Mouse (Mus musculus): ENCODE results near the gene Gprin2.

The Gprin2 gene

DNA sequence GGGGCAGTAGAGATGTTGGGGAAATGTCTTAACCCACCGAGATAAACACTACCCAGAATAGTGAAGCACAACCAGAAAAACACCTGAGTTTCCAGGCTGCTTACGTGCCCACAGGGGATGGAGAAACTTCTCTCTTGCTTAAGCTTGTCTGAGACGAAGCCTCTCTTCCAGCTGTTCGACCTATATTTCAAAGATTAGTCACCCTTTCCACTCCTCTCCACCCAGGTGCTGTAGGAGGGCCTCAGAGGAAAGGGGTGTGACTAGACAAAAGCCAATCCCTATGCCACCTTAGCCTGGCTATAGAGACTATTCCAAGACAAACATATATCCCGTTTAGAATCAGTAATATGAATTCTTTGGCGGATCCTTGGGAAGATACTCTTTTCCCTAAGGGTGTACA lies 6.5 kb upstream of the Gprin2 start:
- no peak for DNase-seq (ENCODE audit: low read depth, low spot score)

DNA sequence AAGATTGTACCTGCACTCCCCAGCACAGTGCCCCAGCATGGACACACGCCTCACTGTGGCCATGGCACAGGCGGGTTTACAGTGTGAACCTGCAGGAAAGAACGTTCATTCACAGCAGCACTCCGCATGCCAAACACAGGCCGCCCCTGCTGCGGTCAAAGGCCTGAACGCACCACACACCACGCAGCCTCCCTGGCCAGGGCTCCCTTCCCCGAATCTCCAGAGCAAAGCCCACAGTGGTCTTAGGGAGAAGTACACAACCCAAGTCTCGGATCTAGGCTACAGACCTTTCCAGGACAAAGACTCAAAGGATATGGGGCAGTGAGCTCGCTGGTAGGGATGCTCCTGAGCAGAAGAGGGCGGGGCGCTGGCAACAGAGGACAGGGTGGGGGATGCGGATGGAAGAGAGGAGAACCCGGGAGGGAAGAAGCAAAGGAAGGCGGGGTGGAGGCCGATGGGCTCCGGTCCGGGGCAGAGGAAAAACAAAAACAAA lies 669 bp downstream of the Gprin2 start:
- no peak for DNase-seq (ENCODE audit: low read depth, low spot score)

DNA sequence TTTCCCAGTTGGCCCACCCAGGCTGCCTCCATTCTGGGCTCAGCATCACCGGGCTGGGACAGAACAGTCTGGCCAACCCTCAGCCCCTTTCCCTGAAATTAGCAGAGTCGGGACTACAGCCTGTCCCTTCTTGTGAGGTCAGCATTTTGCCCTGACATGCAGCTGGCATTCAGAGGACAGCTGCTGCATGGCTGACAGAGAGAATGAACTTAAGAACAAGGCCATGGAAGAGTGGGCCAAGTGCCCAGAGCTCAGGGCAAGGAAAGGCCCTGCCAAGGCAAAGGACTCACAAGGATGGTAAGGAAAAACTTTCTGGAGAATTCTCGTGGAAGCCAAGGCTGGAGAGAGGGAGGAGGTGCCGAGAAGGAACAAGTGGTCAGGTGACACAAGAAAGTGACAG lies 4.7 kb downstream of the Gprin2 start:
- no peak for DNase-seq (ENCODE audit: low read depth, low spot score)

DNA sequence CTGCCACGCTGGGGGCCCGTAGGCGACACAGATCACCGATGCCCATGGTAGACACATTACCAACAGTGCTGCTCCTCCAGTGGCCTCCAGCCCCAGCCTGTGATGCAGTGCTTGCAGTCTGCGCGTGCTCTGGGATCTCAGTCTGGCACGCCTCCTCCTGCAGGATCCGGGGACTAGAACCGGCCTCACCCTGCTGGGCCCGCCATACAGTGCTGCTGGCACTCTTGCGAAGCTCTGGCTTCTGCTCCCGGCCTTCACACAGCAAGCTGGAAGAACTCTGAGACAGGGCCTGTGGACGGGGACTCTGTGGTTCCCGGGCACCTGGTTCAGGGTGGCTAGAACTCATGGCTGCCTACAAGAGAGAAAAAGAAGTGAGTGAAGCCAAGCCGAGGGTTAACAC lies 6.0 kb downstream of the Gprin2 start:
- no peak for DNase-seq (ENCODE audit: low read depth, low spot score)

DNA sequence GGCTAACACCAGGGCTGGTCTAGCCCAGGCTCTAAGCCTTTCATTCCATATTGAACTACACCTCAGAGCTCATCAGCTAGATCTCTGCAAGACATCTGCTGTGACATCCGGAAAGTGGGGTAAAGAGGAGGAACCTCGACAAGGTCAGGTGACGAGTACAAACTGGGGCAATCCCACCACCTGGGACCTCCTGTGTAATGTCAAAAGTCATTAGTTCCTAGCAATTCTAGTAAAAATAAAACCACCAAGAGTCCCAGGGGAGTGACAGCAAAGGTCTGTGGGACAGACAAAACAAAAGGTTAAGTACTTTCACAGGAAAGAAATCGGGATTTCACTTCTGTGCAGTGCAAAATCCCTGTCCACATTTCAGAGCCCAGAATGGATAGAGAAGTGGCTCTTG lies 7.6 kb downstream of the Gprin2 start:
- DNase-seq (ENCODE audit: low read depth, low spot score) = no peak

DNA sequence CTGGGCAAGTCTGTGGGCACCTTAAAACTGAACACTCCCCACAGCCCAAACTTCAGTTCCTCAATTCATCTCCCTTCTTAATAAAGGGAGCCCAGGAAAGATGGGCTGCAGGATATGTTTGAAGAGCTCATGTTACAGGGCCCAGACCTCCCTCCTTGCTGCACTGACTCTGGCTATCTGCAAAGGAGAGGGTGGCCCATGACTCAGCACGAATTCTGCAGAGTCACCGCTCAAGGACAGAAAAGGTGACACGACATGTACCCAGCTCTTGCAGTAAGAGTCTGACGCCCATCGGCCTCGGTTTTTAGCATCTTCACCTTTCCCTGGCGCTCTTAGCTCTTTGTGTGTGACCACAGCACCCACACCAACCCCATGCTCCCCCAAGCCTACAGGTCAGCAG lies 11.1 kb downstream of the Gprin2 start:
- no peak for DNase-seq (ENCODE audit: low read depth, low spot score)

DNA sequence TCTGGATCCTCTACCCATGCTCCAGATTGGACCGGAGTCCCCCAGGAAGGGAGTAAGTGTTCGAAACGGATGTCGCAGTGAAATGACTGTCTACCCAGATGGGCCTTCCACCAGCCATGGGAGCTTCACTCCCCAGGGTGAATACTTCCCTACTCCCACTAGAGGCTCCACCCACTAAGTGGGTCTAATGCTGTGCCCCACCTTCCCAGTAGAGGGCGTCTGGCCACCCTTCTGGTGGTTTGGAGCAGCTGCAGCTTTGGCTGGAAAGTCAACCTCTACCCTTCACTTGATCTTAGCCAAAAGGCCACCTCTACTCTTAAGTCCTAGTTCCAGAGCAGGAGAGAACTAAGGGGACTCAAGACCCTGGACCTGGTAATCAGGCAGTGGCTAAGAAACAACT lies 12.8 kb downstream of the Gprin2 start:
- peak; percentile 26 for DNase-seq (ENCODE audit: low read depth, low spot score)

DNA sequence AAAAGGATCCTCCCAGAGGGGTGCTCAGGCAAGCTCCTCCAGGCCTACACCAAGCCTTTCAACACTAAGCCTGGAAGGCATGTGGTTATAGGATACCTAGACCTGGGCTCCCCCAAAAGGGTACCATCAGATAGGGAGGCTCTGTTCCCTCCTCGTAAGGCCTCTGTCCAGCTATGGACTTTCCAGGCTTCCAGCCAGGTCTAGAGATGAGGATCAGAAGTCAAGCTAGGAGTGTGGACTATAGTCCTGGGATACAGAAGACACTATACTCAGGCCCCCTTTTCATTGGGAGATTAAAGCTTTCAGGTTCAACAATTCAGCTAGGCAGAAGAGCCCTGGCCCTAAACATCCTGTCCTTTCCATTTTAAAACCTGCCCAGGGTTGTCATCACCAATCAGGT lies 18.4 kb downstream of the Gprin2 start:
- no peak for DNase-seq (ENCODE audit: low read depth, low spot score)

DNA sequence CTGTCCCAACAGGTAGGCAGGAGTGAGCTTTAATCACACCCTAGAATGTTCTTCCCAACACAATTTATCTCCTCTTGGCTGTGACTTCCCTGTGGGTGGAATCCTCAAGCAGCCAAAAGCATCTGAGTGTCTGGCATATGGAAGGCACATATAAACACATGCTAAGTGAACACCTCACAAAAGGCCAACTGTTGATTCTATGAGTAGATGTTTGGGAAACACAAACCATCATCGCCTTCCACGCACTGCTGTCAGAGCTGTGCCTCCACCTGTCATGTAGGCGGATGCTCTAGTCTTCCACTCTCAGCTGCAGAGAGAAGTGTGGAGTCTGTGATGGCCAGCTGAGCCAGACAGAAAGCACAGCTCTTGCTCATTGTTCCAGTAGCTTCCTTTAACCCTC lies 22.1 kb downstream of the Gprin2 start:
- DNase-seq (ENCODE audit: low read depth, low spot score) = no peak

DNA sequence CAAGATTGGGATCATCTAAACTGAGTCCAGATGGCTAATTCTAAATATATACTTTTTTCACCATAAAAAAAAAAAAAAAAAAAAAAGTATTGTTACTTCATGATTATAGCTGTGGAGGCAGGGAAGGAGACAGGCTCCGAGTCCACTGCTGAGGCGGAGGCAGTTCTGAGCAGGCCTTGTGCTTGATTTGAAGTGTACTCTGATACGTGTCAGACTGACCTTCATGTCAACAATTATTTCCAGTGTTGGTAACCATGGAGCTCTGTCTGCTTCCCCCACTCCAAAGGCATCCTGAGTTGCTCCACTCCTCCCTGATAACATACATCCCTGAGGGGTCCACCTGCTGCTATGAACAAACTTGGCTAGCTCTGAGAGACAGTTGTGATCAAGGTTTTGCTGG lies 30.3 kb downstream of the Gprin2 start:
- DNase-seq (ENCODE audit: low read depth, low spot score) = no peak

DNA sequence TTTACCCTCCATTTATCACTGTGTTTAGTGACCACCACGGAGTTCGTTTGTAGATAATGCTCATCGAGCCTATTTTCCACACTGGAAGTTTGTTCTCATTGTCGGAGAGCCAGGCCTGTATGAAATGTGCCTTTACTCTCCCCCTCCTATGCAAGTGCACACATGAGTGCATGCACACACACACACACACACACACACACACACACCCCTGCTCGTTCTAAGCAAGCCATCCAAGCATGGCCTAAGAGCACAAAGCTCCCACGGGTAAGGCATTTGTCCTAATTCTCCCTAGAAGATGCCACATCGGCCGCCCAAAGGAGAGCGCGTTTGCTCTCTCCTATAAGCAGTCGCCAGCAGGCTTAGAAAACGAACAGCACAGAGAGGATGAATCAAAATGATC lies 45.7 kb downstream of the Gprin2 start:
- no peak for DNase-seq (ENCODE audit: low read depth, low spot score)

DNA sequence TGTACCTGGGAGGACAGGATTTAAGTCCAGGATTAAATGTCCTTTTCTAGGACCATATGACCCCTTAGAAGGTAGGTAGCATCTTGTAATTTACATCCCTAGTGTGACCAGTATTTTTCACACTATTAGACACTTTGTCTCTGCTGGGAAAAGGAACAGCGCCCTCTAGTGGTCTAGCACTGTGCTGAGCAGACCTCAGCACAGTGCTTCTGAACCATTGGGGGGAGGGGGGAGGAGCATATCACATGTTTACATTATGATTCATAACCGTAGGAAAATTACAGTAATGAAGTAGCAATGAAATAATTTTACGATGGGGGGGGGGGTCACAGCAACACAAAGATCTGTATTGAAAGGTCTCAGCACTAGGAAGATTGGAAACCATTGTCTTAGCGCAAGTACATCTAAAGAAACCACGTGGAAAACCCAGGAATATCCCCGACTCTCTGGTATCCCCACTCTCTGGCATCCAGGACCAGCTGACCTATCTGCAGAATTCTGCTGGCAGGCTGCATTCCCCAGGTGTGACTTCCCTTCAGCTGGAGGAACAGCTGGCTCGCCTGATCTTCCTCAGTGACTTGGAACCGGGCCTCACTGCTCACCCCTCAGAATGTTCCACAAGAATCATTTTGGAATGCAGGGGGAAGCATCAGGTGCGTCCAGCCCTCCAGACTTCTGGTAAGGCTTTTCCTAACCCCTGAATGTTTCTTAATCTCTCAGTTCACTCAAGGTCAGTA lies 46.7 kb downstream of the Gprin2 start:
- DNase-seq (ENCODE audit: low read depth, low spot score) = peak; percentile 49

DNA sequence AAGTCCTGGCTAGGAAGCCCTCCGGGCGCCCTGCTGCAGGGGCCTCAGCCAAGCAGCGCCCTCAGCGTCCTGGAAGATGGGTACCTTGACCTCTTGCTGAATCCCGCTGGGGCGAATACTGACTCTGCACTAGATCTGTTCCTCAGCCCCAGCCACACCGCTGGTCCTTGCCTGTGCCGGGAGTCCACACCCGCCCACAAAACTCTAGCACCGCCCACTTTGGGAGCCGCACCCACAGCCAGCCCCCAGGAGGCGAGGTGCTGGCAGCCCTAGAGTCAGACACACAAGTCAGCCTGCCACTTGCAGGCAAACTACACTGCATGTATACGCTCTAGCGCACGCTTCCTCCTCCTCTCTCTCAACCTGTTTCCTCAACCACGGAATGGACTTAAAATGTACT lies 49.1 kb downstream of the Gprin2 start, which contains the start of gene Npy4r:
Npy4r (minus strand) TSS at position 148 of the 400 bp plus-strand sequence.
- no peak for DNase-seq (ENCODE audit: low read depth, low spot score)

DNA sequence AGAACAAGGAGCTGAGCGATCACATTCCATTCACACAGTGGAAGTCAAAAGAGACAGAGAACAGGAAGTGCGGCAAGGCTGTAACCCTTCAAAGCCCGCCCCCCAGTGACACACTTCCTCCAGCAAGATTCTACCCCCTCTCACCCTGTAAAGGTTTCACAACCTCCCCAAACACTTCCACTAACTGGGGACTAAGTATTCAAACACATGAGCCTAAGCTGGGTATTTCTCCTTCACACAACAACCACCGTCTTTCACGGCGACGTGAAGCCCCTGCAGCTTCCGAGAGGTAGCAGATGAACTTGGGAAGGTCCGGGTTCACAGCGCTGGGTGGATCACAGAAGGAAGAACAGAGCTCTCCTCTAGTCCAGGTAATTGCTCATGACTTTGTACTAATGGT lies 58.5 kb downstream of the Gprin2 start:
- DNase-seq (ENCODE audit: low read depth, low spot score) = no peak

DNA sequence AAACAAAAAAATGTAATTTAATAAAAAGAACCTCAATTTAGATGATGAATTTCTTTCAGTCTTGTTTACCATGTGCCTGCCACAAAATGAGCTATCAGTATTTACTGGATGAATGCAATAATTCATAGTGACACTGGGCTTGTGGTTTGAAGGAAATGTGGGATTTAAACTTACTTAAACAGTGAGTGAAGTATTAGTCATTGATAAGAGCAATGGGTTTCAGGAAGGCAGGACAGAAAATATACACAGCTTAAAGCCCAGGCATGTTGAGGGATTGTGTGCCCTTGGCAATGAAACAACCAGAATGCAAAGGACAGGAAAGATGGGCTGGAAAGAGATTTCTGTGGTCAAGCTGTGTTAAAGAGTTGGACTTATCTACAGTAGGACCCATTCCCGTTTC lies 59.1 kb downstream of the Gprin2 start:
- DNase-seq (ENCODE audit: low read depth, low spot score) = no peak

DNA sequence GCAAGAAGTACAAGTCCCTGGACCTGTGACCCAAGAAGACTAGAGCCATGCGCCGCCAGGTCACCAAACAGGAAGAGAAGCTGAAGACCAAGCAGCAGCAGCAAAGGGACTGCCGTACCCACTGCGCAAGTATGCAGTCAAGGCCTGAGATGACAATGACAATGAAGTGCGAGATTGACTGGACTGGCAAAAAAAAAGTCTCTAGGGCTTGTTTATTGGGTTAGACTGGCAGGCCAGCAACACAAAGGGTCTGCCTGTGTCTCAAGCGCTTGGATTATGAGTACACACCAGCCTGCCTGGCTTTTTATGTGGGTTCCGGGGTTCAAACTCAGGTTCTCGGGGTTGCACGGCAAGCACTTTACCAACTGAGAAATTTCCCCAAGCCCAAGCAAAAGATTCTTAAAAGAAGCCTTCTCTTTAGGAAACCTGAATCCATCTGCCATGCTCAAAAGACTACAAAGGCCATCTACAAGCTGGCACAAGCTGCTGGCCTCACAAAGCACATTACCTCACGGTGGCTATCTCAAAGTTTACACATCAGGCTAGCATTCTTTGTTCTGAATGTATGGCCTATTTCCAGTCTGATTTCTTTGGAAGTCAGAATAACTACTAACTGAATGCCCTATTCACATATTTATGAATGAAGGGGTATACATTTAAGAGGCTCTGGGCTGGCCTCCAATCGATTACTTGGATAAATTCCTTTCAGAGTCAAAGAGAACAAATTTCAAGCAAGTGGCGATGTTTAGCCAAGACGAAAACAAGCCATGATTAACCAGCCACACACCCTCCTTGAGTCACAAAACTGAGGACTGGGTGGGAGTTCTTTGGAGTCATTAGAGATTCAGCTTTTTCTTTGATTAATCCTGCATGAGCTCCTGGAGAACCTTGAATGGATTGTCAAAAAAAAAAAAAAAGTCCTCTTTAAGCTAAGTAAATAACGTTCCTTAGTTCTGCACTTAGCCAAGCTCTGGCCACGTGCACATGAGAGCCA lies 61.5 kb downstream of the Gprin2 start:
- DNase-seq (ENCODE audit: low read depth, low spot score) = no peak
